Mouse (Mus musculus): ENCODE data around the gene Ino80e.

The Ino80e gene

DNA sequence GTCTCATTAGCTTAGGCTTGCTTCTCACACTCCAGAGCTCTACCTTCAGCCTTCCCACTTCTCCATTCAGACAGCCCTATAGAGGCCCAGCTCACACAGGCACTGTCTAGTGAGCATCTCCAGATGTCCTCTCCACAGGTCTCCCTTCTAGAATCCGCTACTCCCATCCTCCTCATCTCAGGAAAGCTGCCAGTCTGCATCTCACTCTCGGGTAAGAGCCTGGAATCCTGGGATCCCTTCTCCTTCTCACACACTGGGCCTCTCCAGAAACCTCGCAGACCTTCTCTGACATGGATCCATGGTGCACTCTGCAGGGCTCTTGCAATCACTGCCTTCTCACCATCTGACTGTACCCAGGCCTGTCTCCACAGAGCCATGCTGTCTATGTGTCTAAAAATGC lies 6.5 kb downstream of the Ino80e start:
- DNase-seq, result no peak

DNA sequence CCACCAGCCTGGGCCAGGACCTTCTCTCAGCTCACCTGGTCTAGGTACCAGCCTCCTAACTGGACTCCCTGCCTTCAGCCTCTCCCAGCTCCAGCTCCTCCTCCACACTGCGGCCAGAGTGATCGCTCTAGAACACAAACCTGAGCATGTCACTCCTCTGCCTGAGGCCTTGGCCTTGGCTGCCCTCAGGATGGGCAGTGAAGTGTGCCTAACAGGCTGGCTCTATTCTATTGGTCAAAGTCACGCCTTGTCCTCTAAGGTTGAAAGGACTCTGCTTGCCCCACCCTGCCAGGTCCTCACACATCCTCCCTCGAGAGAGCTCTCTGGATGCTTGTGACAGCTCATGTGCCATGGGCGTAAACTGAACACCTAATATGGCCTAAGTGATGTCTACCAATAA lies 8.7 kb downstream of the Ino80e start:
- no peak for DNase-seq

DNA sequence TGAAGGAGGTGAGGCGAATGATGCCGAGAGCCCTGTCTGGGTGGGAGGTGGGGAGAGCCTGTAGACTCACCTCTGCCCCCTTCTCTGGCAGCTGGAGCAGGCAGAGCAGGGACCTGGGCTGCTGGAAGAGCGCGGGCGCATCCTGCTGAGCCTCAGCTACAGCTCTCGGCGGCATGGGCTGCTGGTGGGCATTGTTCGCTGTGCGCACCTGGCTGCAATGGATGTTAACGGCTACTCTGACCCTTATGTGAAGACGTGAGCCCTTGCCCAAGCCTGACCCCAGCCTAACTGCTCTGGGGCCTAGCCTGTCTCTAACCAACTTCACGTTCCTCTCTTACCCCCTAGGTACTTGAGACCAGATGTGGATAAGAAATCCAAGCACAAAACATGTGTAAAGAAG lies 11.0 kb downstream of the Ino80e start:
- no peak for DNase-seq

- DNase-seq, result no peak
These were observed 12.0 kb downstream of the Ino80e start for GRCm38 (mm10) chr7:126850161-126850560.

DNA sequence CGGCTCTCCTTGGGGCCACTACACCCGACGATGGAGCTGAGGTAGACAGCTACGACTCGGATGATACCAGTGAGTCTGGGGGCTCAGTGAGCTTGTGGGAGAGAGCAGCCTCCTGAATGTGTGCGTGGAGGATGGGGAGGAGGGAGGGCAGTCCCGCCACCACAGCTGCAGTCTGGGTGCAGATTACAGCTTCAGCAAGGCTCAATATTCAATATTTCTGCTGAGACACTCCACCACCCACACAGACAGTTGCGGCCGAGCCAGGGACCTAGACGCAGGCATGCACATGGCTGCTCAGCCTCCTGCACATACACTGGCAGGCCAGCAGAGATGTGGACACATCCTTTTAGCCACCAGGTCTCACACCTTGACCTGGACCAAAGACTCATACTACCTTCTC lies 13.4 kb downstream of the Ino80e start:
- DNase-seq, result no peak

GRCm38 (mm10) chr7:126847421-126848398 lies 14.5 kb downstream of the Ino80e start:
- DNase-seq, result no peak

GRCm38 (mm10) chr7:126847116-126847420 lies 15.1 kb downstream of the Ino80e start, which contains the start of gene Doc2a:
Gene Doc2a (plus strand): TSS chr7:126847416.
- DNase-seq, result no peak

GRCm38 (mm10) chr7:126845516-126845915 lies 16.7 kb downstream of the Ino80e start:
- DNase-seq, result no peak

- DNase-seq, result no peak
These were observed 18.9 kb downstream of the Ino80e start for GRCm38 (mm10) chr7:126843276-126843675.

DNA sequence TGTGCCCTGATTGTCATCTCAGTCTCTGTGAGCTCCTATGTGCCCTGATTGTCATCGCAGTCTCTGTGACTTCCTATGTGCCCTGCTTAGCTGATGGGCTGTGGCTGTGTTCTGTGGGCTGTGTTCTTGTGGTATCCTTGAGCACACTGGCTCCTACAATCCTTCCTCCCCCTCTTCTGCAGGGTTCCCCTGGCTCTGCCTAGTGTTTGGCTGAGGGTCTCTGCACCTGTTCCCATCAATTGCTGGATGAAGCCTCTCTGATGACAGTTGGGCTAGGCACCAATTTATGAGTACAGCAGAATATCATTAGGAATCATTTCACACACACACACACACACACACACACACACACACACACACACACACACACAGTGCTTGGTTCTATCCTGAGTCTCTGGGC lies 28.9 kb downstream of the Ino80e start:
- no peak for DNase-seq

DNA sequence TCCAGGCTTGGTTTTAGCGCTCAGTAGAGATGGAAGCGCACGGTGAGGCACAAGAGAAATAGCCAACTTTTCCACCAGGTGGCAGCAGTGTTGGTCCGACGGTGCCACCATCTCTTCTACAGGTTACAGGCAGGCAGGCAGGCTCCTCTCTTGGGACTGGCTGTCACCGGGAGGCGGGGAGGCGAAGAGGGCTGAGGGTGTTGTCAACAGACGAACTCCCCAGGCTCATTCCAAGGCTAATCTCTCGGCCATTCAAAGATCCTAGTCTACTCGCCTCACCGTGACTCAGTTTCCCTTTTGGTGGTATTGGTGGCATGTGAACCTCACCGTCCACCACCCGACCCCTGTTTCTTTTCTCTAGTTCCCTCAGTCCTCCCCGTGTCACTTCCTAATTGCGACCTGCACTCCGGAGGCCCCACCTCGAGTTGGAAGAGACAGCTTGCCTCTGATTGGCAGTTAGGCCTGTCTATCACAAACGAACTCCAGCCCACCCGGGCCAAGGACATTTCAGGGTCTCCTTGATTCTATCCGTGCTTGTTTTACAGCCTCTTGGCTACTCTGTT lies 30.1 kb downstream of the Ino80e start:
- DNase-seq, result peak; percentile 88

DNA sequence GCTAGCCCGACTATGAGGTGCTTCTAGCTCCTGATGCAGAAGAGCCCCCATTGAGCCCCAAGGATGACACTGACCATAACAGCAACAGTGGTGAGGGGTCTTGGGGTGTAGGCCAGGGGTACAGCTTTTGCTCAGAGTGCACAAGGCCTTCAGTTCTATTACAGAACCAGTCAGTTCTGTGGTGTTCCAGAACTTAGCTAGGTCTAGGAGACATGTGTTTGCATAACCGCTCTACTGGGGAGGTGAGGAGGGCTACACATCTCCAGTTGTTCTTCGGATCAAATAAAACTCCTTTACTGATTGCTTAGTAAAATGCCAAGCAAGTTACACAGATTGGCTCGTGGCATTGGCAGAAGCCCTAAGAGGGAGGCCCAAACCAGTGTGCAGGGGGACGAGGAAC lies 30.6 kb downstream of the Ino80e start, which contains the start of gene 4930451I11Rik:
Gene 4930451I11Rik, minus strand, starts transcription at position 101 of the 400 bp plus-strand sequence.
- no peak for DNase-seq

DNA sequence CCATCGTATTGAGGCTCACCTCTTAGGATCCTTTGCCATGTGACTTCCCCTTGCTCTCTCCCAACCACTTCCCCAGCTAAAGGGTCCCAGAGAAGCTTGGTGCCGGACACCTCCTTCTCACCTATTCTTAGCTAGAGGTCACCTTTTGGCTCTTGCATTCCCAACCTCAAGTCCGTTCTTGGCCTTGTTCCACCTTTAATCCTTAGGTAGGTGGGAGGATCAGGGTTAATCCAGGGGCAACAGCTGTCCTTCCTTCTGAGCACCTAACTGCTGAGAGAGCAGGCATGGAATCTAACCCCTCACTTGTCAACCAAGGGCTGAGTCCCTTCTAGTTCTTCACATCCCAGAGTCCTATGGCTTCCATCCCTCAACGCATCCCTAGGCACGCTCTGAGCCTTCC lies 36.2 kb downstream of the Ino80e start:
- no peak for DNase-seq

DNA sequence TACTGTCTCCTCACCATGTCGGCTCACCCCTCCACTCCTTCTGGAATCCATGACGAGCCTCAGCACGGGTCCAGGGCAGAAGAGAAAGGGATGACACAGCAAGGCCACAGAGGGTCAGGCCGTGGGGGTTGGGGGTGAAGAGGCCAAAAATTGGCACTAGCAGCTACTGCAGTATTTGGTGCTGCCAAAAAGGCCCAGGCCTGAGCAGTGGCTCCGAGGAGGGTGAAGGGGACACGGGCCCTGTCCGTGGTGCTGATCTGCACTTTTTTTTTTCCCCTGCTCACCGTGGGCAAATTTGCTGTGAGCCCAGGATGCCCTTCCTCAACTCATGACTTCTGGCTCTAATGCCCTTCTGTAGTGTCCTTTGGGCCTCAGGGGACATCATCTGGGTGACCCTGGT lies 36.8 kb downstream of the Ino80e start:
- no peak for DNase-seq

DNA sequence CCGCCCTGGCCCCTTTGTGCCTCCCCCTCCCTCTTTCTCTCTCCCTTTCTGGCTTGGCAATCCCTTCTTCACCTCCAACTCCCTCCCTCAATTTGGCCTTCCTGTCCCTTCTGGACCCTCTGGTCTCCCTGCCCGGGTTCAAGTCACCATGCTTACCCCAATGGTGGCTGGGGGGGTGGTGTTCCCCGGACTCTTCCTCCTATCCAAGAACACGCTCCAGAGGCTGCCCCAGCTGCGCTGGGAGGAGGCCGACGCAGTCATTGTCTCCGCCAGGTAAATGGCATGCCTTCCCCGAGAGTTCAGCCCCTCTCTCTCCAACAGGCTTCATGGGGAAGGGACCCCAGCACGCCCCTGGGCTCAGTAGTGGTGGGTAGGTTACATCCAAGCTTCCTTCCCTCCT lies 38.2 kb downstream of the Ino80e start:
- DNase-seq, result no peak

DNA sequence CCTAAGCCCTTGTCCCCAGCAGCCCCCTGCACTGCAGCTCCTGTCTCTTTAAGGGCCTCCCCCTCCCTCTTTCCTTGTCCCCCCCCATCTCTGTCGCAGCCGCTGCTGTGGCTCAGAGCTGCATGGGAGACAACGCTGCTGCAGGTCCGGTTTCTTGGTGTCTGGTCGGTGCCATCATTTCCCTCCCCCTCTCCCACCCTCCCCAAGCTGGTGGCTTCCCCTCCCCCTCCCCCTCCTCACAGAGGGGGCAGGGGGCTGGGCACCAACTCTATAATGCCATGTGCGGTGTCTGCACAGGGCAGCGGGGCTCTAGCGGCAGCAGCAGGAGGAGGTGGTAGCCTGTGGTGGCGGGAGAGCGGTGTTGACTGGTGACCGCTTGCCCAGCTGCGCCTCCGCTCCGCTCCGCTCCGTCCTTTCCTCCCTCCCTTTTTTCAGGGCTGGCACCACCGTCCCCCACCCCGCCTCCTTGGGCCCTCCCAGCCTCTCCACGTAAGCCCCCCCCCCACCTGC lies 38.9 kb downstream of the Ino80e start:
- no peak for DNase-seq

- DNase-seq, result no peak
These were observed 39.4 kb downstream of the Ino80e start for GRCm38 (mm10) chr7:126822741-126823140.

DNA sequence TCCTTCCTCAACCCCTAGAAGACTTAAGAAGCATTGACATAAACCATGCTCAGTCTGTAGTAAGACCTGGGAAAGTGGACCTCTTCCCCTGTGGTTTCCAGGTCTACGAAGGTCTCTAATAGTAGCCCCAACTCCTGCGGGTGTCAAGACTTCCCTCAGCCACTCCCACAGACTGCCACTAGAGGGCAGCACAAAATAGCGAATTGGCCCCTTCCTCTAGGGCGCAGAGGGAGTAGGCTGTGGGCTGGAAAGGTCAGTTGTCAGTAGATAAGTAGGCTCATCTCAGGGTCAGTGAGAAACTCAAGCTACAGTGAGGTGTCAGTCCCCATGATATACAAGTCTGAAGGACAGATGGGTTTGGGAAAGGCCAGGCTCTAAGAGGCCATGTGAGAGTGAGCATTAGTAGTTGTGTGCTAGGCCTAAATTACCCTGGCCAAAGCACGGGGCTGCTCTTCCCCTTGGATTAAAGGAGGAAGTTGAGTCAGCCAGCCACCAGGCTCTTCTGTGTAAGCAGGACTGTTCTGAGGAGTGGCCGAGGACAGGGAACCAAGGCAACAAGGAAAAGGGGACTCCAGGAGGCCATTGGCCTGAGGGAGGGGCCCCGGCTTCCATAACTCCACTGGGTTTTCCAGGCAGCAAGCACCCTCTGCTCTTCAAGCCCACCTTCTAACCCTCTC lies 40.2 kb downstream of the Ino80e start:
- peak; percentile 87 for DNase-seq

DNA sequence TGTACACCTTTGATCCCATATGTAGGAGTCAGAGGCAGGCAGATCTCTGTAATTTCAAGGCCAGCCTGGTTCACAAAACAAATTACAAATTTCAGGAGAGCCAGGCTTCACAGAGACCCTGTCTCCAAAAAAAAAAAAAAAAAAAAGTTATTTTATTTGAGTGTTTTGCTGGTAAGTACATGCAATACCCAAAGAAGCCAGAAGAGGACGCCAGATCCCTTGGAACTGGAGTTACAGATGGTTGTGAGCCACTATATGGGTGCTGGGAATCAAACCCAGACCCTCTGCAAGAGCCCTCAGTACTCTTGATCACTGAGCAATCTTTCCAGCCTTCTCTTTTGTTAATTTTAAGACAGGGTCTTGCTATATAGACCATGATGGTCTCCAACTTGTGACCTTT lies 43.4 kb downstream of the Ino80e start:
- no peak for DNase-seq

DNA sequence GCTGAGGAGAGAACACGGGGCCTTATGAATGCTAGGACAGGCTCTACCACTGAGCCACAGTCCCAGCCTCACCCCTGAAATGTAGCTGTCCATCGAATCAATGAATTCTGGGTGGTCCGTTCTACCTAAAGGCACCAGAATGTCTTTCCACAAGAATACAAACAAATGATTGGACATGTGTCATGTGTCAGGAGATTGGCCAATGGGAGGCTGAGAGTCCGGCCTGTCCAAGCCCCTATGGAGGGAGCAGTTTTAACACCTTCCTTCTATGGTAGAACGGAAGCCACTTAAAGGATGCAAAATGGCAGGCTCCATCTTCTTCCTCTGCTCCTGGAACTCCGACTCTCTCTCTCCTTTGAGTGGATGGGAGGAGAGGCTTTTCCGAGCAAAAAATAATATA lies 44.6 kb downstream of the Ino80e start:
- no peak for DNase-seq

GRCm38 (mm10) chr7:126816494-126816893 lies 45.7 kb downstream of the Ino80e start:
- DNase-seq, result no peak

DNA sequence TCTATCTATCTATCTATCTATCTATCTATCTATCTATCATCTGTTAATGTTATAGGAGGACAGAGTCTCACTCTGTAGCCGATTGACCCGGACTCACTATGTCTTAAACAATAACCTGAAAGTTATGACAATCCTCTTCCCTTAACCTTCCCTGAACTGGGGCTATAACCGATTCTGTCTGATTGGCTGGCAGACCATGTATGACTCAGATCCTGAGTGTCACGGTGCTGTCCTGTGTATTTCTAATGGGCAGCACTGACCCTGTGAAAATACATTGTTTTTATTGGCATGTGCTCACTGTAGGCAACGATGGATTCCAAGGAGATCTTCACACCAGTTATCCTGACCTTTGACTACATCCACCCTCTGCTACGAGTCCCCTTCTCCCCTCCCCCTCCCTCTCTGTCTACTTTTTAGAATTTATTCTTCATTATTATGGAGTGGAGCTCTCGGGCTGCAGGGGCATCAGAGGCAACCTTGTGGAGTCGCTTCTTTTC lies 46.4 kb downstream of the Ino80e start:
- DNase-seq, result no peak

DNA sequence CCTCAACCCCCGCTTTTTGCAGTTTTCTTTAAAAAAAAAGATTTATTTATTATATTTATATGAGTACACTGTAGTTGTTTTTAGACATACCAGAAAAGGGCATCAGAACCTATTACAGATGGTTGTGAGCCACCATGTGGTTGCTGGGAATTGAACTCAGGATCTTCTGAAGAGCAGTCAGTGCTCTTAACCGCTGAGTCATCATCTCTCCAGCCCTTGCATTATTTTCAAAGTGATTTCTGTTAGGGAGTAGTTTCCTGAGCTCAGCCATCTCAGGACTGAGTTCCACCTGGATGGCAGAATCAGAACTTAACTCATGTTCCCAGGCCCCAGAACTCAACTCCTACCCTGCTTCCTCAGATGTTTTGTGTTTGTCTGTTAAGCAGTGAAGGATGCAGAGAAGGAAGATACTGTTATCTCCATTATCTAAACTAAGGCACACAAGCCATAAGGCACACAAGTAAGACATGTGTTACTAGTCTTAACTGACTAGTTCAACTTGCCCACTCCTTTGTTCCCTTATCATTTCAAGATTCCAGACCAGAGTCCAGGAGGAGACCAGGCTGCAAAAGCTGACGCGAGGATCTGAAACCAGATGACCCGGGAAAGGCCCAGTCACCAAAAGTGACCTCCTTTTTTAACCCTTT lies 52.3 kb downstream of the Ino80e start:
- no peak for DNase-seq
